Mouse (Mus musculus) midbrain, embryonic 16.5 days (tissue): ENCODE results near the gene Olr1. TPM values are rescaled to one million over a fixed set of nuclear protein-coding genes. Genes with fewer than 3 reads are reported as not detected.

ENCODE experiments used
- ATAC-seq: fragments of 200-750 bp; cut with Nextera tagmentation; 2 replicates; pipeline ENCODE4 v1.8.0; 2017; ENCODE audit warnings: moderate TSS enrichment
- H3K27ac ChIP-seq: fragments of 300-500 bp; sonication (generic); 2 replicates; pipeline ENCODE4 v1.5.1; 2014; ENCODE audit warnings: mild to moderate bottlenecking, low read length, mixed read lengths
- H3K27me3 ChIP-seq: fragments of 300-500 bp; sonication (generic); 2 replicates; pipeline ENCODE4 v1.6.1; 2014; ENCODE audit warnings: low read depth, low read length, mixed read lengths; ENCODE audit not compliant: control insufficient read depth, insufficient read depth
- H3K36me3 ChIP-seq: fragments of 300-500 bp; sonication (generic); 2 replicates; pipeline ENCODE4 v1.6.1; 2014; ENCODE audit warnings: mild to moderate bottlenecking, low read length, moderate library complexity, mixed read lengths; ENCODE audit not compliant: control insufficient read depth, insufficient read depth
- H3K4me1 ChIP-seq: fragments of 300-500 bp; sonication (generic); 2 replicates; pipeline ENCODE4 v1.6.1; 2014; ENCODE audit warnings: mild to moderate bottlenecking, low read length, mixed read lengths; ENCODE audit not compliant: control insufficient read depth, insufficient read depth
- H3K4me2 ChIP-seq: fragments of 300-500 bp; sonication (generic); 2 replicates; pipeline ENCODE4 v1.6.1; 2014; ENCODE audit warnings: mild to moderate bottlenecking, low read length, mixed read lengths
- H3K4me3 ChIP-seq: fragments of 300-500 bp; sonication (generic); 2 replicates; pipeline ENCODE4 v1.5.1; 2014; ENCODE audit warnings: low read depth, mild to moderate bottlenecking, low read length, moderate library complexity, mixed read lengths
- H3K9ac ChIP-seq: fragments of 300-500 bp; sonication (generic); 2 replicates; pipeline ENCODE4 v1.6.1; 2014; ENCODE audit warnings: low read depth, low read length, mixed read lengths
- H3K9me3 ChIP-seq: fragments of 300-500 bp; sonication (generic); replicated peaks from 2 replicates; pipeline ENCODE4 v1.6.1; 2014; ENCODE audit warnings: mild to moderate bottlenecking, low read length, mixed read lengths; ENCODE audit not compliant: control insufficient read depth, poor library complexity, severe bottlenecking
- WGBS: fragments of 180-500 bp; shearing (Covaris S2); extraction: QIAGEN DNeasy Blood & Tissue Kit; methylation state at CpG from one replicate; pipeline ENCODE4 v1.1.7; 2014; 5-methylcytosine and 5-hydroxymethylcytosine counted together
- polyA plus RNA-seq: library from polyadenylated mRNA; unstranded; fragments of >200 nt; fragmentation: Nextera tagmentation; extraction: Ambion mirVana; gene quantifications from 2 replicates; pipeline ENCODE4 v1.2.1, GENCODE M21; 2015

Gene Olr1
- polyA plus RNA-seq, 1 experiment from 2014 or later: not detected

DNA sequence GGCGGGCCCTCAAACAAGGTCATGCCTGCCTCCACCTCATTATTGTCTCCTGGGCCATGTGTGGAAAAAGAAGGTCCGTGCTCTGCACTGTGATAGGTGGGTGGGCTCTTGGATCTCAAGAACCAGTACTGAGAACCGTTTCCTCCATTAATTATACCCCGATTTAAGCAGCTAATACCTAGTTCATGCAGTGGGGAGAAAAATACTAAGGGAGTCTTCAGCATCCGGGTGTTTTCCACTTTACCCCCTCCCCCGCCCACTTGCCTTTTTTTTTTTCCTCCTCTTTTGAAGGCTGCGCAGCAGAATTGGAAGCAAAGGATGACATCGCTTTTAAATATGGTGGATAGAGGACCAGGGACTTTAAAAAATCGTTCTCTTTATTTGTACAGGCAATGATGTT is 27.1 kb upstream of the Olr1 start:
- peaks cover 7% of the 10 kb centered on the region for H3K36me3 ChIP-seq
- peak overlapping the region; percentile 92 for H3K9ac ChIP-seq
- ATAC-seq: peak; percentile 68
- H3K9me3 ChIP-seq: no peaks in the 10 kb centered on the region
- H3K4me2 ChIP-seq: peak overlapping the region; percentile 84
- no peaks in the 10 kb centered on the region for H3K27me3 ChIP-seq
- peaks cover 29% of the 10 kb centered on the region for H3K4me1 ChIP-seq
- 4% methylated on average over 9 of the region's 9 CpGs for WGBS
- peak overlapping the region; percentile 88 for H3K4me3 ChIP-seq
- peak overlapping the region; percentile 94 for H3K27ac ChIP-seq

DNA sequence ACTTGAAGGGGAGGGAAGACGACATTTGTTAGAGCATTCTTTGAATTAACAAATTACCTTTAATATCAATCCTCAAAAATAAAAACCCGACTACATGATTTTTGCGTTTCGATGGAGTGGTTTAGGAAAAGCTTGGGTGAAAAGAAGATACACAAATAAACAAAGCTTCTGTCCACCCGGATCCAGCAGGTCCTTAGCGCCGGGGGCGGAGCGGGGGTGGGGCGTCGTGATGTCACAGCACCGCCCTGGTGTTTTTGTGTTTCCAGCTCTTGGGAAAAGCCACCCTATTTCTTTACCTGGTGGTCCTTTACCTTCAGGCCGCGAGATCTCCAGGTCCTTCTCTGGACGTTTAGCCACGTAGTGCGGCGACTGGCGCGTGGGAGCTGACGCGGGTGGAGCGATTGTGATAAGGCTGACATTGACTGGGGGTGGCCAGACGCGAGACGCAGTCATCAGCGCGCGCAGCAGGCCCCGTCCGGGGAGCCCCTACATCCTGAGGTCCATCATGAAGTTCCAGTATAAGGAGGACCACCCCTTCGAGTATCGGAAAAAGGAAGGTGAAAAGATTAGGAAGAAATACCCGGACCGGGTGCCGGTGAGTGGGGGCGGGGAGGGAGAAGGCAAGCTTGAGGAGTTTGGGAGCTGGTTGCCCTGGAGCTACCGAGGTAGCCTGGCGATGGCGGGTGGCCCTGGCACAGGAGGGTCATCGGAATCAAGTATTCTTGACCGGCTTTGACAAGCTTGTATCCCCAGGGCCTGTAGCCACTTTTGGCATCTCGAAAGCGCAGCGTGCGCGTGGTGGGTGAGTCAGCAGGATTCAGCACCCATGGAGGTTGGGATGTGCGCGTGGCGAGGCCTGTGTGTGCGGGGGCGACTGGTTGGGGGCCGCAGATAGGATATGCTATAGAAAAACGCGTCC is 26.2 kb upstream of the Olr1 start, which contains the start of gene Gabarapl1:
Gene Gabarapl1, plus strand, starts transcription at position 219 of the 919 bp plus-strand sequence.
- peak within 1 kb of the TSS; percentile 92 for H3K9ac ChIP-seq
- H3K4me3 ChIP-seq: peak within 1 kb of the TSS; percentile 88
- peak; percentile 89 for ATAC-seq
- H3K27me3 ChIP-seq: no peaks in the 10 kb centered on the region
- H3K4me1 ChIP-seq: peaks cover 29% of the 10 kb centered on the region
- no peaks in the 10 kb centered on the region for H3K9me3 ChIP-seq
- H3K27ac ChIP-seq: peak within 1 kb of the TSS; percentile 94
- WGBS: under 1% methylated on average over 55 of the region's 55 CpGs
- peaks cover under 1% of the 10 kb centered on the region; the same call in 1 of the 2 replicates for H3K36me3 ChIP-seq
- H3K4me2 ChIP-seq: peak within 1 kb of the TSS; percentile 84

DNA sequence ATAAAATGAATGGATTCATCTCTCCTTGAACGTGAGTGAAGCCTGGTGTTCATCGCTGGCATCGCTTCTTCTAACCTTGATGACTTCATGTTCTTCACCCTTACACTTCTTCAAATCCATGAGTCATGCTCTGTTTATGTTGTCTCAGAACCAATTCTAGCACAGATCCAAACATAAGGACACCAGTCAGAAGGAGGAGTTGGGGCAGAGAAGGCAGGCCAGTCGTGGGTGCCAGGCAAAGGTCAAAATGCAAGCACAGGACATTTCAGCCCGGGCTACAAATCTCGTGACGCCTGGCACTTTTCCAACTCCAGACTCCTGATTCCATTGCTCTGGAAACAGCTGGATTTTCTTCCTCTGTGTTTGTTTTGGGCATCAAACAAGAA is 25.6 kb upstream of the Olr1 start:
- Histone ChIP-seq H3K4me1 (peaks cover 29% of the 10 kb centered on the region), H3K27me3 (no peaks in the 10 kb centered on the region), H3K9ac (peak overlapping the region; percentile 92), H3K9me3 (no peaks in the 10 kb centered on the region), H3K27ac (peak overlapping the region; percentile 94), H3K36me3 (no peaks in the 10 kb centered on the region), H3K4me3 (peak overlapping the region; percentile 88), H3K4me2 (peak overlapping the region; percentile 84)
- 30% methylated on average over 7 of the region's 7 CpGs for WGBS
- peak; percentile 23 for ATAC-seq

DNA sequence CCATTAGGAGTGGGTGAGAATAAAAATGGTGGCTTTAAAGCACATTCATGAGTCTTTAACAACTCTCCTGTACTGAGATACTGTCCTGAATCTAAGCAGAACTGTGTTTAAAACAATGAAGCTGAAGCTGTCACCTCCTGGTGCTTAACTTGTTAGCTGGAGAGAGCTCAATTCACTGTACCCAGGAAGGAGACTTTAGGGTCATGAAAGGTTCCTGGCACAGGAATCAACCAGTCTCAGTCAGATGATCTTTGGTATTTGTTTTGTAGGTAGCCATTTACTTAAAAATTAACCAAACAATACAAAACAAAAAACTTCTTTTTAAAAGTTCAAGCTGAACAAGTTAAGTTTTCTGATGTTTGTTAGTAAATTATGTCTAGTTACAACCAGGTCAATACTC is 23.3 kb upstream of the Olr1 start:
- Histone ChIP-seq H3K4me1 (peaks cover 15% of the 10 kb centered on the region), H3K27ac (no peak overlapping the region), H3K9me3 (no peaks in the 10 kb centered on the region), H3K27me3 (no peaks in the 10 kb centered on the region), H3K4me3 (no peak overlapping the region), H3K36me3 (no peaks in the 10 kb centered on the region), H3K4me2 (no peak overlapping the region), H3K9ac (no peak overlapping the region)
- no peak for ATAC-seq

DNA sequence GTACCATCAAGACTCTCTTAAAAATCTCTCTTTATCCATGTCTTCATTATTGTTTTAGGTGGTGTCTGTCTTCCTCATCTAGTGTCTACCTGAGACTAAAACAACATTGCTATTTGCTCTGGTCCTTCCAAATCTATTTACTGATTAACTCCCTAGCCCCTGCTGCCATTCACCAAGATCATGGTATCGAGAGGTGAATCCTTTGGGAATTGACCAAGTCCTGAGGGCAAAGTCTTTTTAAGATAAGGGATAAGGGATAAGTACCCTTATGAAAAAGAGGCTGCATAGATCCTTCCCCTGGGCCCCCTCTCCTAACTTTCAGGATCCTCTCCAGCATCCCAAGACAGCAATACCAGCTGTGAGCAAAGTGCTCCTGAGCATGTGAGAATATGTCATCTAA is 22.6 kb upstream of the Olr1 start:
- no peak for ATAC-seq
- H3K4me2 ChIP-seq: no peak overlapping the region
- no peak overlapping the region for H3K27ac ChIP-seq
- no peaks in the 10 kb centered on the region for H3K9me3 ChIP-seq
- peaks cover 9% of the 10 kb centered on the region for H3K4me1 ChIP-seq
- 81% methylated on average over 1 of the region's 1 CpGs for WGBS
- H3K4me3 ChIP-seq: no peak overlapping the region
- no peak overlapping the region for H3K9ac ChIP-seq
- no peaks in the 10 kb centered on the region for H3K27me3 ChIP-seq
- no peaks in the 10 kb centered on the region for H3K36me3 ChIP-seq

DNA sequence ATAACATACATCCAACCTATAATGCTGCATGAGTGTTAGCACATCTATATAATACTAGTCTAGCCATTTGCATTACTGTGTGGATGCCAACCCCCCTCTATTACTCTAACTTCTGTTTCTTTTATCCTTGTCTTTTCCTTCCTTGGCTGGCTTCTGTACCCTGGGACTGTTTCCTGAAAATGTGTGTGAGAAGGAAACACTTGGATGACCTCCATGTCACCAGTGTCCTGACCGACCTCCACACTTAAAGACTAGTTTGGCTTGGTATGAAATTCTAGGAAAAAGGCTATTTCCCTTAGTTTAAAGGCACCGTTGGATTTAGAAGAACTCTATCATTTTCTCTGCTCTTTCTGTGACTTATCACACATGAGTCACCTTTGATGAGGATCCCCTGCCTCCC is 20.5 kb upstream of the Olr1 start:
- Histone ChIP-seq H3K9me3 (no peaks in the 10 kb centered on the region), H3K36me3 (no peaks in the 10 kb centered on the region), H3K4me2 (no peak overlapping the region), H3K4me1 (peaks cover 4% of the 10 kb centered on the region), H3K4me3 (no peak overlapping the region), H3K27ac (no peak overlapping the region), H3K27me3 (no peaks in the 10 kb centered on the region), H3K9ac (no peak overlapping the region)
- 94% methylated on average over 2 of the region's 2 CpGs for WGBS
- ATAC-seq: no peak

DNA sequence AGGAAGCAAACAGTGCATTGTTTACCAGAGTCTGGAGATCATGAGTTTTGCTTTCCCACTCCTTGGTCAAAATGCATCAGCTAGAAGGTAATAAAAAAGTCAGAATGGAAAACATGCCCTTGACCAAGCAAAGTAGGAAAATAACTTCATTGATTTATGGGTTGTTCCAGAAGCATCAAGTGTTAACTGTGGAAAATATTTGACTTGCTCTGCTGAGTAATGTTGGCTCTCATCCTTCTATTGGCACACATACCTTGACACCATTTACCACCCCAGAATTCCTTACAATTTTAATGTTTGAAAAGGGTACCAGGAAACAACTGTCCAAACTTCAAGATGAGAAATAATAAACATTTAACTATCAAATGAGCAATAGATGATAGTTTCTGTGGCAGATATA is 19.1 kb upstream of the Olr1 start:
- no peak overlapping the region for H3K4me2 ChIP-seq
- no peaks in the 10 kb centered on the region for H3K27me3 ChIP-seq
- no peak overlapping the region for H3K27ac ChIP-seq
- ATAC-seq: no peak
- H3K36me3 ChIP-seq: no peaks in the 10 kb centered on the region
- H3K4me3 ChIP-seq: no peak overlapping the region
- no peaks in the 10 kb centered on the region for H3K9me3 ChIP-seq
- H3K4me1 ChIP-seq: no peaks in the 10 kb centered on the region
- H3K9ac ChIP-seq: no peak overlapping the region

DNA sequence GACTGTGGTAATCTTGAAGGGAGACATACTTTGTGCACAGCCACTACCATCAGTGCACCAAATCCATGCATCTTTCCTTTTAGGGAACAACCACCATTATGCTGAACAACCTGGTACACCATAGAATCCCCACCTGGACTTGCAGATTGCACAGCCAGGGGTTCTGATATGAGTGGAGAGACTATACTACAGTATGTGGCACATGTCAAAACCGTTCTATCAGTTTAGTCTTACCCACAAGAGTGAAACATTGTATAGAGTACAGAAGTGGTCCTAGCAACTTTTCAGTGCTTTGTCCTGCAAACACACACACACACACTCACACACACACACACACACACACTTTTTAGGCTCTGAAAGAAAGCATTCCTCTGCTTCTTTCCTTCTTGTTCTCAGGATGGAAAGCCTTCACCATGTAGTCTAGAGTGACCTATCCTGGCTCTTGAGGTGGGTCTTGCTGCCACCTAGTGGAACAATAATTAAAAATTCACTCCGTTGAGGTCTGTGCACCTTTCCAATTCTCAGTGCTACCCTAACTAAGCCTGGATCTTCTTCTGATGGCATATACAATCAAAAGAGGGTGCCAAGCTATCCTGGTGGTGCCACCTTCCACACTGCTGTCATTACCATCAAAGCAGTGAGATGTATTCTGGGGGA is 10.9 kb upstream of the Olr1 start:
- Histone ChIP-seq H3K9me3 (no peaks in the 10 kb centered on the region), H3K27me3 (no peaks in the 10 kb centered on the region), H3K36me3 (no peaks in the 10 kb centered on the region), H3K9ac (no peak overlapping the region), H3K4me2 (no peak overlapping the region), H3K4me3 (no peak overlapping the region), H3K27ac (no peak overlapping the region), H3K4me1 (no peaks in the 10 kb centered on the region)
- peak; percentile 92 for ATAC-seq
- WGBS: 48% methylated on average over 2 of the region's 2 CpGs

DNA sequence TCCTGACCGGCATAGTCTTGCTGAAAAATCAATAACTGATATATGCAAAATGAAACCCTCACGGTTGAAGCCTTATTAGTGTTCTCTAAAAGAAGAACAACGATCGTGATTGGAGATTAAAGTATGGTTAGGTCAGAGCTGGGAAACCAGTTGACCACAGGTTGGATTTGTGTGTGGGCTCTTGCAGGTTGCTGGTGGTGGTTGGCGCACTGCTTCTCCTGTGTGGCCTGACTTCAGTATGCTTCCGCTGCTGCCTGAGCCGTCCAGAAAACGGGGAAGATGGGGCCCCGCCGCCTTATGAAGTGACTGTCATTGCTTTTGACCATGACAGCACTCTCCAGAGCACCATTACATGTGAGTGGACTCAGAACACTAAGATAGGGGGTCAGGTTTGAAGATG is 9.4 kb upstream of the Olr1 start:
- no peak for ATAC-seq
- Histone ChIP-seq H3K27ac (no peak overlapping the region), H3K4me2 (no peak overlapping the region), H3K36me3 (no peaks in the 10 kb centered on the region), H3K9ac (no peak overlapping the region), H3K4me3 (no peak overlapping the region), H3K9me3 (no peaks in the 10 kb centered on the region), H3K27me3 (no peaks in the 10 kb centered on the region), H3K4me1 (no peaks in the 10 kb centered on the region)
- WGBS: 95% methylated on average over 10 of the region's 10 CpGs
